Mouse (Mus musculus): Measurements from ENCODE around the gene Degs2.

The Degs2 gene

GRCm38 (mm10) chr12:108699576-108699975 is 2.5 kb downstream of the Degs2 start:
- no peak for DNase-seq

- no peak for DNase-seq
These were observed 3.2 kb downstream of the Degs2 start for GRCm38 (mm10) chr12:108698697-108699471.

GRCm38 (mm10) chr12:108694223-108694622 is 7.9 kb downstream of the Degs2 start:
- no peak for DNase-seq

- no peak for DNase-seq
These were observed 8.5 kb downstream of the Degs2 start for GRCm38 (mm10) chr12:108693592-108693991.

GRCm38 (mm10) chr12:108690529-108690928 is 11.6 kb downstream of the Degs2 start:
- DNase-seq, result no peak

- DNase-seq, result peak; percentile 29
These were observed 12.9 kb downstream of the Degs2 start for GRCm38 (mm10) chr12:108689167-108689566.

- DNase-seq, result peak; percentile 46
These were observed 15.2 kb downstream of the Degs2 start for GRCm38 (mm10) chr12:108686926-108687325.

GRCm38 (mm10) chr12:108686463-108686862 is 15.7 kb downstream of the Degs2 start:
- DNase-seq, result no peak

GRCm38 (mm10) chr12:108682240-108683023 is 19.7 kb downstream of the Degs2 start:
- DNase-seq, result no peak

GRCm38 (mm10) chr12:108680861-108681260 is 21.3 kb downstream of the Degs2 start:
- DNase-seq, result no peak

- no peak for DNase-seq
These were observed 23.7 kb downstream of the Degs2 start for GRCm38 (mm10) chr12:108678366-108678765.

GRCm38 (mm10) chr12:108677116-108677515 is 25.0 kb downstream of the Degs2 start:
- DNase-seq, result no peak

- no peak for DNase-seq
These were observed 26.3 kb downstream of the Degs2 start for GRCm38 (mm10) chr12:108675614-108676401.

GRCm38 (mm10) chr12:108674916-108675315 is 27.2 kb downstream of the Degs2 start:
- DNase-seq, result no peak

GRCm38 (mm10) chr12:108674502-108674901 is 27.6 kb downstream of the Degs2 start:
- DNase-seq, result peak; percentile 63

GRCm38 (mm10) chr12:108673546-108673945 is 28.6 kb downstream of the Degs2 start:
- DNase-seq, result no peak

GRCm38 (mm10) chr12:108672908-108673307 is 29.2 kb downstream of the Degs2 start:
- DNase-seq, result no peak

GRCm38 (mm10) chr12:108671541-108671940 is 30.6 kb downstream of the Degs2 start:
- no peak for DNase-seq

GRCm38 (mm10) chr12:108668606-108669235 is 33.4 kb downstream of the Degs2 start:
- DNase-seq, result peak; percentile 38

- peak; percentile 75 for DNase-seq
These were observed 44.8 kb downstream of the Degs2 start for GRCm38 (mm10) chr12:108657350-108657749.

GRCm38 (mm10) chr12:108653358-108654335 is 48.5 kb downstream of the Degs2 start:
- DNase-seq, result no peak
